Mouse (Mus musculus) right cerebral cortex, adult 2 months (tissue): ENCODE data around the gene Ndufab1.
"Not testable (repeated sequence)": the region's sequence is repeated elsewhere in the genome, so short reads cannot be mapped to it uniquely, and the experiment has no call there.

Source experiments
- DNase-seq, 2 experiments: peaks; one replicate each; pipeline ENCODE4 v3.0.0; 2021 to 2022; ENCODE audit warnings: low spot score in 2 of 2

The Ndufab1 gene

GRCm38 (mm10) chr7:122101747-122102244, at the start of gene Ndufab1:
TSS of gene Ndufab1 (minus strand) at chr7:122101886.
- peak; percentile 85 to 86 for DNase-seq

GRCm38 (mm10) chr7:122140991-122141390, 39.3 kb upstream of the Ndufab1 start:
- DNase-seq, result no peak

- no peak for DNase-seq
These were observed 36.5 kb upstream of the Ndufab1 start for GRCm38 (mm10) chr7:122138190-122138589.

GRCm38 (mm10) chr7:122137071-122137470, 35.4 kb upstream of the Ndufab1 start:
- no peak for DNase-seq

GRCm38 (mm10) chr7:122135070-122135469, 33.4 kb upstream of the Ndufab1 start:
- DNase-seq, result no peak

GRCm38 (mm10) chr7:122133338-122133625, 31.6 kb upstream of the Ndufab1 start:
- DNase-seq, result no peak

GRCm38 (mm10) chr7:122132497-122133337, 31.0 kb upstream of the Ndufab1 start, which contains the start of the genes Palb2 and Dctn5:
TSS of gene Palb2 (minus strand) at chr7:122132985.
TSS of gene Dctn5 (plus strand) at chr7:122133041.
- DNase-seq, result peak; percentile 99

GRCm38 (mm10) chr7:122131834-122132233, 30.1 kb upstream of the Ndufab1 start:
- DNase-seq, result no peak

GRCm38 (mm10) chr7:122126946-122127345, 25.3 kb upstream of the Ndufab1 start:
- DNase-seq, result no peak

GRCm38 (mm10) chr7:122125636-122126035, 23.9 kb upstream of the Ndufab1 start:
- no peak for DNase-seq

GRCm38 (mm10) chr7:122123518-122123917, 21.8 kb upstream of the Ndufab1 start:
- no peak for DNase-seq

GRCm38 (mm10) chr7:122108206-122108605, 6.5 kb upstream of the Ndufab1 start:
- DNase-seq, result no peak

GRCm38 (mm10) chr7:122101014-122101746, 506 bp downstream of the Ndufab1 start:
- DNase-seq, result not testable (repeated sequence)

- peak; percentile 37 to 44 for DNase-seq
These were observed 2.5 kb downstream of the Ndufab1 start for GRCm38 (mm10) chr7:122099222-122099621.

GRCm38 (mm10) chr7:122098009-122098408, 3.7 kb downstream of the Ndufab1 start:
- DNase-seq, result no peak

- DNase-seq, result no peak
These were observed 6.9 kb downstream of the Ndufab1 start for GRCm38 (mm10) chr7:122094564-122095330.

- no peak for DNase-seq
These were observed 14.3 kb downstream of the Ndufab1 start for GRCm38 (mm10) chr7:122087195-122087982.

- DNase-seq, result no peak
These were observed 20.6 kb downstream of the Ndufab1 start for GRCm38 (mm10) chr7:122081071-122081470.

GRCm38 (mm10) chr7:122079798-122080554, 21.7 kb downstream of the Ndufab1 start:
- DNase-seq, result no peak

GRCm38 (mm10) chr7:122074374-122074773, 27.3 kb downstream of the Ndufab1 start:
- DNase-seq, result no peak
